Mouse (Mus musculus): ENCODE results near the gene Fra10ac1. TPM values are rescaled to one million over a fixed set of nuclear protein-coding genes. Genes with fewer than 3 reads are reported as not detected.

Fra10ac1 gene
- total RNA-seq, 4 experiments from 2014 or later, result 10.4 to 16.2 (median 13.0) TPM

DNA sequence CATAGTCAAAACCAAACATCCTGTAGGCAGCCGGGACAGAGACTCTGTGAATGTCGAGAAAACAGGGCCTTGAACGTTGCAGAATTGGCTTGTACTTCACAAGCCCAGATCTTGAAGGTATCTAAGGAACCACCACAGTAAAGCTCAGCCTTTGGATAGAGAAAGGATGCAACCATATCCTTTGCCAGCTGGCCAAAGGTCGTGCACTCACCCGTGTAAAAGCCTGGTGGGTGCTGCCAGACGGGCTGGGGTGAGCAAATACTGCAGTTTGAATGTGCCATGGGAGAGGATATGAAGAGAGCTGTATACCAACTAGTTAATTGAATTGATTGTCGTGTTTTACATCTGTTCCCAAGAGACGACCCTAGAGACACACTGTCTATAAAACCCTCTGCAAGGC is 8.1 kb upstream of the Fra10ac1 start:
- no peak for DNase-seq (ENCODE audit: low spot score)

DNA sequence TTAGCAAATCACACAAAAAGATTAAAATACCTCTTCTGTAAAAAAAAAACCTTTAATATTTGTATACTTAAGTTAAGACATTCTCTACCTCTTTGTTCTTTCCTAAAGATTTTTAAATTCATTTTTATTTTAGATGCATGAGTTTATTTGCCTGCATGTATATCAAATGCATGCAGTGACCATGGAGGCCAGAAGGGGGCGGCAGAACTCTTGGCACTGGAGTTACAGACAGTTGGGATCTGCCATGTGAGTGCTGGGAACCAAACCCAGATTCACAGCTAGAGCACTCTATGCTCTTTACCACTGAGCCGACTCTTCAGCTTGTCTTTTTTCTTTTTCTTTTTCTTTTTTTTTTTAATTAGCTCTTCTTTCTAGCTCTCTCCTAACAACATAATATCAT is 4.7 kb upstream of the Fra10ac1 start:
- DNase-seq (ENCODE audit: low spot score), result no peak

DNA sequence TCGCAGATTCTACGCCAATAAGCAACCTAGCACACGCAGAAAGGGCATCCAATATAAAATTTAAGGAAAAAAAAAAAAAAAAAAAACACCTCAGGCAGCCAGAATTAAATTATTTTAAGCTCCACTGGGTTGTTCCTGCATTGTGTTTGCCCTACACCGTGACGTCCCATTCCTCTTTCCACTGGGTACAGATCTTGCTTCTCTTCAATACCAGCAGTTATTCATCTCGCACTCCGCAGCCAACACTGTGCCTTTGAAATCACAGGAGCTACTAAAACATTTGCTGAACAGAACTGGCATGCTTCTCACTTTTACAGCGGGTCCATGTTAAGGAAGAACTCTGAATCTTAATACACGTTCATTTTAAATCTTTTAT is 717 bp upstream of the Fra10ac1 start:
- no peak for DNase-seq (ENCODE audit: low spot score)

DNA sequence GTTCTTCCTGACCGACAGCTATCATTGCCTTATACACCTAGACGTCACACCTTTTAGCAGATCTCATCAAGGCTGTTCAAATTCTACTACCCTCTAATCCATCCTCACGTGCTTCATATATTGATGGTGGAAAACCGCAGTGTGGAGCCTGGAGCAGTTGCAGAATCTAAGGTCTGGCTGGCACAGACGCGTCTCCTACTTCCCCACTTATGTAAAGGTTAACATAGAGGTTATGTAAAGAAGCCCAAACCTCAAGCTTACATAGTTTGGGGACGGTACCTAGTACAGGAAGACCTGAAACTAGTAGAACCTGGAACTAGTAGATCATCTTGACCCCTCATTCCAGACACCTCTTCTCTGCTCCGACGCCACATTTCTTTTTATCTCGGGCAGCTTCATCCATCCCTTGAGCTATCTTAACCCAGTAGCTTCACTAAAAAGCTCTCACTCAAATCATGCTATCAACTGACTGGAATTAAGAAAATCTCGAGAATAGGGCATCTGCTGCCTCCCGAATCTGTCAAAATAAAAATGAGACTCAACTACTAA is 526 bp downstream of the Fra10ac1 start:
- no peak for DNase-seq (ENCODE audit: low spot score)

DNA sequence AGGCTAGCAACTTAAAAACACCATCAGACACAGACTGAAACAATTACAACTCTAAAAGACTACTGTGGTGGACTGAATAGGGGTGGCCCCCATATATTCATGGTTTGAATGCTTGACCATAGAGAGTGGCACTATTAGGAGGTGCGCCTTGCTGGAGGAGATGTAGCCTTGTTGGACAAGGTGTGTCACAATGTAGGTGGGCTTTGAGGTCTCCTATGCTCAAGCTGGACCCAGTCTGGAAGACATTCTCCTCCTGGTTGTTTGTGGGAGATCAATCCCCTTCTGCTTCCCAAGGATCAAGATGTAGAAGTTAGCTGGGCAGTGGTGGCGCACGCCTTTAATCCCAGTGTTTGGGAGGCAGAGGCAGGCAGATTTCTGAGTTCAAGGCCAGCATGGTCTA is 6.3 kb downstream of the Fra10ac1 start:
- no peak for DNase-seq (ENCODE audit: low spot score)

DNA sequence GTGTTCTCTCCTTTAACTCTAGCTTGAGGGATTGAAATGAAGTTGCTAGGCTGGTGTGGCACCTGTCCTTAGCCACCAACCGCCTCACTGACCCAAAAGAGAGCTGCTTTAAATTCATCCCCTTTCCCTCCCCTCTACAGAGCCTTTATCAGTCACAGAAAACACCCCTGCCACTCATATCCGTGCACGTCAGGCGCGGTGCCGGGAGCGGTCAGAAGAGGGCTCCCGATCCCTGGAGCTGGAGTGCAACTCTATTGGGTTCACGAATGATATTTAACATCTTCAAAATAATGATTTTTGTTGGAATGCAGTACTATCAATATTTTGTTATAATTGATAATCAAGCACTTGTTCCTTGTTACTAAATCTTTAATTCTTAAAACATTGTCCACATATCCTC is 17.3 kb downstream of the Fra10ac1 start:
- no peak for DNase-seq (ENCODE audit: low spot score)

DNA sequence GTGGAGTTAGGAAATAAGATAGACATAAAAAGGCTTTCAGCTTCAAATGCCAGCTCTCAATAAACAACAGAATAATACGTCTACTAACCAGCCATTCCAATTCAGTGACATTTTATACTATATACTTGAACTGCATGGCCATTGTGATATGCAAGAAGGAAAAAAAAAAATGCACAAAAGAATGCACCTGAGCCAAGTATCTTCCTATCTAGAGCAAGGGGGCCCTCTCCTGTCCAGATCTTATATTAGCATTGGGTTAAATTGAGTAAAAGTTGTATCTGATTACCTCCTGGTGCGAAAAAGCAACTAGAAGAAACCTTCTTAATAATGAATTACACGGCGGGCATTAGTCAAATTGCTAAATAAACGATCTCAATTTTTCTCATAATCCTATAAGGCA is 25.2 kb downstream of the Fra10ac1 start:
- no peak for DNase-seq (ENCODE audit: low spot score)

DNA sequence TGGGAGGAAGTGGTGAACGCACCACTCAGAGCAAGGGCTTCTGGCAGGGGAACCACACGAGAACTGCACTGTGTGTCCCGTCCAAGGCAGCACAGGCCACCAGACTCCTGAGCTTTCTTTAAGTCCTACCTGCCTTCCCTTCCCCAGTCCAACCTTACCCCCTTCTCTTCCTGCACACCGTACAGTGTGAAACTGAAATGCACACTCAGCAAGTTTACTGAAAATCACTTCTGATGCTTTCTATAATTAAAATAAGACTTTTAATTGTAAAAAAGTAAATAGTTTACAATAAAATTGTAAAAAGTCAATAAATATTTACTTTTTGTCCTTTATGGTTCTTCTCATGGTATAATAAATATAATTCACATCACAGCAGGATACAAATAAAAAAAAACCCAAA is 28.7 kb downstream of the Fra10ac1 start:
- no peak for DNase-seq (ENCODE audit: low spot score)

DNA sequence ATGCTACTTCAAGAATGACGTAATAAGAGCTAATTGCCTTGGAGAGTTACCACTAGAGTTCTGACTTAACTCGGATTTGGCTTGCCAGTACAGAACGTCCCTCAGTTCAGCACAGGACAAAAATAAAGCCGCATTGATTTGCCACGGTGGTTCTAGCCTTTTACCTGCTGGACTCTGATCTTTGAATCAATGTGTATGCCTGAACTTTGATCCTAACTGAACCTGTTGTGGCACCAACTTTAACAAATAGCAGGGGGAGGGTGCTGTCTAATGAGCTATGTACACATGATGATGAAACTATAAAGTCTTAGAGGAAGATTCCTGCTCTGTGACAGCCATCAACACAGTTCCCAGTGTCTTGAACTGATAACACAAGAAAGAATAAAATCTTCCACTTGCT is 32.5 kb downstream of the Fra10ac1 start:
- no peak for DNase-seq (ENCODE audit: low spot score)

DNA sequence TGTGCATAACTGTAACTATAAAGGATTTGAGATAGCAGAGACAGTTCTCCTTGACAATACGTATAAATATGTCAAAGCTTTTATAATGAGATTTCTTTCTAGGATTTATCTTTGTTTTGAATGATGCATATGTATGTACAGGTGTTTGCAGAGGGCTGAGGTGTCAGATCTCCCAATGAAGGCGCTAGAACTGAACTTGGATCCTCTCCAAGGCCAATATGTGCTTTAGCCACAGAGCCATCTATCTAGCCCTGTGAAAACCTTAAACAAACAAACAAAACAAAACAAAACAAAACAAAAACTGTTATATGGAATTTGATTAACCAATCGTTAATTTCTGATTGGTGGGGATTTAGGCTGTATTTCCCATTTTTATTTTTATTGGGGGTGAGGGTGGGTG is 33.4 kb downstream of the Fra10ac1 start:
- no peak for DNase-seq (ENCODE audit: low spot score)

DNA sequence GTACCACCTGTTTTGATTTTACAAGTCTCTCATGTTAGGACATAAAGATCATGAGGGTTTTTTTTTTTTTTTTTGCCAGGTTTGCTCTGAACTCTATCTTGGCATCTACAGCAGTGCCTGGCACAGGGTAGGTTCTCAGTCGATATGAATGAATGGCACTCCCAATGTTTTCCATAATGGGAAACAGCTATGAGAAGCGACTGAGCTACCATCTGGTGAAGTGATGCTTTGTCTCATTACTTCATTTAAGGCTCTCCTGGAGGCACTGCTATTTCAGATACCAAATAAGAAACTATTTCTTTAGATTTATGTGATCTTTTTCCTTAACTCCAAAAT is 36.6 kb downstream of the Fra10ac1 start:
- no peak for DNase-seq (ENCODE audit: low spot score)

DNA sequence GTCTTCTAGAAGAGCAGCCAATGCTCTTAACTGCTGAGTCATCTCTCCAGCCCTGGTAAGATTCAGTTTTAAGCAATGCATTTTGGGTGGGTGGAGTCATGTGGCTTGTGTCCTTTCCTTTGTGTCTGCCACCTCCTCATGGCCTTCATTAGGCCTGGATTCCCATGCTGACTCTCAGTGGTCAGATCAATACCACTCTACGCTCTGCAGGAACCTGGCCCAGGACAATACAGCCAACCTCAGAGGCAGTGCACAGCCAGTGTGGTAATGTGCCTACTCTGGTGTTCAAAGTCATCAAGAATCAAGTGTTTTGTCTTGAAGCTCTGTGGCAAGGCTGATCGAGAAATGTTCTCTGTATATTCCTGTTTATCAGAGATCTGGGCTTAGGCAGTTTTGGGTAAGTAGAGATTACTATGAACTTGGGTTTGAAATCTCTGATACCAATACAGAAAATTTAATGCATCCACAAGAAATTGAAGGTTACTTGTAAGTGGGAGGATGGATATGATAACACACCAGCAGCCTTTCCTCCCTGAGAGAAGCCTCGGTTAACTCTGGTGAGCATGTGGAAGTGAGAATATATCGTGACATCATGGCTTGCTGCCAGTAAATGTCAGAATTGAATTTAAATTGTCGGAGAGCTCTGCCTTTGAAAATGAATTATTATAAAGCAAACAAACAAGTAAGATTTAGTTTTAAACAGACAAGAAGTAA is 37.2 kb downstream of the Fra10ac1 start:
- DNase-seq (ENCODE audit: low spot score), result no peak

DNA sequence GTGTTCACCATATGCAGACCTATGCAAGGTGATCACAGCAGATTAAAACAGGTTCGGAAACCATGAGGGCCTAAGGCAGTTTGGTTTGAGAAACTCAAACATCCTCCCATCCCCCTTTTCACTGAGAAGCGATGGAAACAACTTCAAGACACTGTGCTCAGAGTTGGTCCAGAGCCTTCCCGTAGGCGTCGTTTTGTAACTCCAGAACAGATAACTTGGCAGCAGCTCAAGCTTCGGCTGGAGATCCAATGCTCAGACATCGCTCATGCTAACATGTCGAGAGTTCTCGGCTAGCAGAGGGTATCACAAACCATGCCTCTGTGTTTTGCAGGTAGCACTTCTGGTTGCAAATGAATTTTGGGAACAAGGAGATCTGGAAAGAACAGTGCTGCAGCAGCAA is 44.3 kb downstream of the Fra10ac1 start:
- DNase-seq (ENCODE audit: low spot score), result no peak

DNA sequence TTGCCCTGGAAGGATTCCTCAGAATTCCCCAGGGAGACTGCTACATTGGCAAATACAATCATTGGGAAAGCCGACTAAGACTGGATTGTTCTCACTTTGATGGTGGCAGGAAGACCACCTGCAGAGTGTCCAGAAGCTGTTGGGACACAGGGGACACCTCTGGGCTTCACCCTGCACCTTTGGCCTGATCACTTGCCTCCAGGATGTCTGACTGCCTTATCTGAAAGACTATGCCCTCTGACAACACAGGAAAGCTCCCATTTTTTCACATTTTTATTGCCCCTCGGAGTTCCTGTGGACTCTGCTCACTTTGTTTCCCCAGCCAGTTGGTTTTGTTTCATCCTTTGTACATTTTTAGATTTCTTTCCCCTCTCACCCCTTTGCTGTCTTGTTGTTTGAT is 59.3 kb downstream of the Fra10ac1 start:
- no peak for DNase-seq (ENCODE audit: low spot score)

DNA sequence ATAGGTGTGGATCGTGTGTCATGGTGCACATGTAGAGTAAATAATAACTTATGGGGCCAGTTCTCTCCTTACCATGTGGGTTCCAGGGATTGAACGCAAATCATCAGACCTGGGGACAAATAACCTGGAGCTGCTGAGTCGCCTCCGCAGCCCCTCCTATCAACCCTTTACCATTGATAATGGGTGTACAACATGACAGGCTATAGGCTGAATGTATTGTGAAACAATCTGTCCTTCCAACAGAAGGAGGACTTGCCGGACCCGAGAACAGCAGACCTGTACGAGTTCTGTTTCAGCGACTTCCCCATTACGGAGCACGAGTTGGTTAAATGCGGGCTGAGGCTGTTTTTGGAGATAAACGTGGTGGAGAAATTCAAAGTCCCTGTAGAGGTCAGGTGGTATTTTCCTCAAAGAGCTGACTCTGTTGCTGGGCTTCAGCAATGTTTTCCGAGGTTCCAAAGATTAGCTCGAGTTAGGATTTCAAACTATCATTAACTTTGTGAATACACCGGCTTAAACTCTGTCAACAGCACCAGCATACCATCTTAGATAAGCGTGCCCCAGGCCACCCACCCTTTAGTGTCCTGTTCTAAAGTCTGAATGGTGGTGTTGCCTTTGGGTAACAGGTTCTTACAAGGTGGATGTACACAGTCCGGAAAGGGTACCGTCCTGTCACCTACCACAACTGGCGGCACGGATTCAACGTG is 62.2 kb downstream of the Fra10ac1 start:
- DNase-seq (ENCODE audit: low spot score), result no peak

DNA sequence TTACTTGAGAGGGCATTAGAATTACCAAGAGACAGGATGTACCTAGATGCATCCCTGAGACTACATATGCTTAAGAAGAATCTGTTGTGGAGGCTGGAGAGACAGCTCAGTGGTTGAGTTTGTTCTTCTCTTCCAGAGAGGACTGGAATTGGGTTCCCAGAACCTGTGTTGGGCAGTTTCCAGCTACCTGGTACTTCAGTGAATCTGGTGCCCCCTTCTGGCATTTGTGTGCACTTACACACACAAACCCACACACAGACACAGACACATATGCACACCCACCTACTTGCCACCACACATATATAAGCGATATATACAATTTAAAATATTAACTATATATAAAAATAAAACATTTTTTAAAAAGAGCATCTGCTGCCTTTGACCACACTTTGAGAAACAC is 67.7 kb downstream of the Fra10ac1 start:
- no peak for DNase-seq (ENCODE audit: low spot score)

DNA sequence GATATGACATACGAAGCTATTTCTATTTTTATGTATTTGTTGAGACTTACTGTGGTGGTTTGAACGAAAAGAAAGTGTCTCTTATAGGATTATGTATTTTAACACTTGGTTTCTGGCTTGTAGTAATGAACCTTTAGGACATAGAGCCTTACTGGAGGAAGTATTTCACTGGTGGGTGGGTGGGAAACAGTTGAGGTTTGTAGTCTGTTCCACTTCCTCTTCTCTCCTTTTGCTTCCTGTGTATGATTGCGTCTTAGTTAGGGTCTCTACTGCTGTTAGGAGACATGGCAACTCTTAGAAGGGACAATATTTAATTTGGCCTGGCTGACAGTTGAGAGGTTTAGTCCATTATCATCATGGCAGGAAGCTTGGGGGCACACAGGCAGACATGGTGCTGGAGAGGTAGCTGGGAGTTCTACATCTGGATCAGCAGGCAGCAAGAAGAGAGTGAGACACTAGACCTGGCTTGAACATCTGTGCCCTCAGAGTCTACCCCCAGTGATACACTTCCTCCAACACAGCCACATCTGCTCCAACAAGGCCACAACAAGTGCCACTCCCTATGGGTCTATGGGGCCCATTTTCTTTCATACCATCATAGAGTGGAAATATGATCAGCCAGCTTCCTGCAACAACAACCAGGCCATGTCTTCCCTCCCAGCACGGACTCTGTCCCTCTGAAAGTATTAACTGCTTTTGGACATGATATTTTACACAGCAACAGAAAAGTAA is 80.2 kb downstream of the Fra10ac1 start:
- no peak for DNase-seq (ENCODE audit: low spot score)

Other genes with a start within 250 kb of the Fra10ac1 start
- 1 to 10 TPM; 6.2 to 9.0 (median 7.7) TPM for gene Myof, start 180.6 kb downstream of the Fra10ac1 start, total RNA-seq (2022)
- gene Cep55, start 169.1 kb downstream of the Fra10ac1 start, total RNA-seq (2022), result under 1 TPM in 3 of 4 experiments, not detected in 1; 0.24 to 0.63 (median 0.25) TPM
- not detected for gene Ffar4, start 127.1 kb downstream of the Fra10ac1 start, total RNA-seq (2022)
- gene Rbp4, start 98.9 kb downstream of the Fra10ac1 start, total RNA-seq (2022), result 1 to 10 TPM; 1.9 to 2.4 (median 2.2) TPM
- not detected for gene Pde6c, start 91.4 kb downstream of the Fra10ac1 start, total RNA-seq (2022)
- 10 to 100 TPM in 1 of 4 experiments, 1 to 10 TPM in 3; 2.0 to 11.5 (median 5.8) TPM for gene Lgi1, start 40.4 kb upstream of the Fra10ac1 start, total RNA-seq (2022)
- gene Slc35g1, start 171.8 kb upstream of the Fra10ac1 start, total RNA-seq (2022), result 1 to 10 TPM; 2.1 to 3.0 (median 2.4) TPM